Mouse (Mus musculus) kidney, embryonic 14.5 days (tissue): ENCODE measurements at regions not wholly inside any gene's neighbourhood (a gene's known extent, or its start where the extent isn't known, plus 50 kb on each side); places are given as distances from the start of the nearest gene placed in this dataset.

Experiments
- ATAC-seq: fragments of 200-750 bp; cut with Nextera tagmentation; 2 replicates; pipeline ENCODE4 v1.8.0; 2017; ENCODE audit warnings: moderate number of reproducible peaks, mild to moderate bottlenecking, moderate TSS enrichment, moderate library complexity; ENCODE audit not compliant: low FRiP score, low TSS enrichment
- H3K27ac ChIP-seq: fragments of 300-500 bp; sonication (generic); 2 replicates; pipeline ENCODE4 v1.5.1; 2014; ENCODE audit warnings: low read depth, mild to moderate bottlenecking, low read length, moderate library complexity, mixed read lengths
- H3K27me3 ChIP-seq: fragments of 300-500 bp; sonication (generic); 2 replicates; pipeline ENCODE4 v1.6.1; 2014; ENCODE audit warnings: mild to moderate bottlenecking, low read length; ENCODE audit not compliant: control insufficient read depth, insufficient read depth
- H3K36me3 ChIP-seq: fragments of 300-500 bp; sonication (generic); 2 replicates; pipeline ENCODE4 v1.6.1; 2014; ENCODE audit warnings: low read length, mixed read lengths; ENCODE audit not compliant: control insufficient read depth, insufficient read depth
- H3K4me1 ChIP-seq: fragments of 300-500 bp; sonication (generic); 2 replicates; pipeline ENCODE4 v1.6.1; 2014; ENCODE audit warnings: low read length, mixed read lengths; ENCODE audit not compliant: control insufficient read depth, insufficient read depth
- H3K4me2 ChIP-seq: fragments of 300-500 bp; sonication (generic); replicated peaks from 2 replicates; pipeline ENCODE4 v1.6.1; 2014; ENCODE audit warnings: low read depth, mild to moderate bottlenecking, low read length
- H3K4me3 ChIP-seq: fragments of 300-500 bp; sonication (generic); 2 replicates; pipeline ENCODE4 v1.5.1; 2014; ENCODE audit warnings: mild to moderate bottlenecking, low read length
- H3K9ac ChIP-seq: fragments of 300-500 bp; sonication (generic); 2 replicates; pipeline ENCODE4 v1.6.1; 2014; ENCODE audit warnings: low read depth, mild to moderate bottlenecking, low read length, moderate library complexity
- H3K9me3 ChIP-seq: fragments of 300-500 bp; sonication (generic); 2 replicates; pipeline ENCODE4 v1.6.1; 2016; ENCODE audit warnings: low read length; ENCODE audit not compliant: control insufficient read depth
- WGBS: fragments of 180-500 bp; shearing (Covaris S2); extraction: QIAGEN DNeasy Blood & Tissue Kit; methylation state at CpG from one replicate; pipeline ENCODE4 v1.1.7; 2014; 5-methylcytosine and 5-hydroxymethylcytosine counted together

- Histone ChIP-seq H3K27ac (no peak overlapping the region), H3K4me2 (no peak overlapping the region), H3K27me3 (no peaks in the 10 kb centered on the region), H3K4me1 (no peaks in the 10 kb centered on the region), H3K9ac (no peak overlapping the region), H3K9me3 (no peaks in the 10 kb centered on the region), H3K36me3 (no peaks in the 10 kb centered on the region), H3K4me3 (no peak overlapping the region)
- ATAC-seq = no peak
- WGBS = 78% methylated on average over 3 of the region's 3 CpGs
Measured at GRCm38 (mm10) chr3:79996803-79997202, 112.5 kb downstream of the Fam198b start.

- Histone ChIP-seq H3K4me2 (no peak overlapping the region), H3K27me3 (no peaks in the 10 kb centered on the region), H3K9ac (no peak overlapping the region), H3K36me3 (no peaks in the 10 kb centered on the region), H3K9me3 (no peaks in the 10 kb centered on the region), H3K4me1 (0 out of 2 replicates have a peak, but pooled peaks cover 3% of the 10 kb centered on the region), H3K4me3 (no peak overlapping the region), H3K27ac (no peak overlapping the region)
- WGBS = 85% methylated on average over 6 of the region's 6 CpGs
- no peak for ATAC-seq
Measured at GRCm38 (mm10) chr3:80002335-80002734, 118.0 kb downstream of the Fam198b start.

- no peaks in the 10 kb centered on the region for H3K27me3 ChIP-seq
- WGBS = 80% methylated on average over 5 of the region's 5 CpGs
- no peak for ATAC-seq
- H3K4me1 ChIP-seq = 0 out of 2 replicates have a peak, but pooled peaks cover 3% of the 10 kb centered on the region
- H3K9ac ChIP-seq = no peak overlapping the region
- H3K4me3 ChIP-seq = no peak overlapping the region
- no peak overlapping the region for H3K4me2 ChIP-seq
- H3K9me3 ChIP-seq = no peaks in the 10 kb centered on the region
- H3K27ac ChIP-seq = no peak overlapping the region
- H3K36me3 ChIP-seq = no peaks in the 10 kb centered on the region
Measured at GRCm38 (mm10) chr3:80003300-80004090, 119.2 kb downstream of the Fam198b start.

GRCm38 (mm10) chr3:80004556-80004955, 120.2 kb downstream of the Fam198b start:
- no peak for ATAC-seq
- WGBS = 85% methylated on average over 3 of the region's 3 CpGs
- no peaks in the 10 kb centered on the region for H3K9me3 ChIP-seq
- H3K9ac ChIP-seq = no peak overlapping the region
- H3K4me2 ChIP-seq = no peak overlapping the region
- H3K27me3 ChIP-seq = no peaks in the 10 kb centered on the region
- no peak overlapping the region for H3K4me3 ChIP-seq
- H3K4me1 ChIP-seq = 0 out of 2 replicates have a peak, but pooled peaks cover 3% of the 10 kb centered on the region
- no peak overlapping the region for H3K27ac ChIP-seq
- no peaks in the 10 kb centered on the region for H3K36me3 ChIP-seq

GRCm38 (mm10) chr3:80004966-80005365, 120.6 kb downstream of the Fam198b start:
- H3K36me3 ChIP-seq = no peaks in the 10 kb centered on the region
- H3K27ac ChIP-seq = no peak overlapping the region
- H3K4me1 ChIP-seq = 0 out of 2 replicates have a peak, but pooled peaks cover 3% of the 10 kb centered on the region
- no peaks in the 10 kb centered on the region for H3K9me3 ChIP-seq
- H3K27me3 ChIP-seq = no peaks in the 10 kb centered on the region
- WGBS = 62% methylated on average over 3 of the region's 3 CpGs
- H3K9ac ChIP-seq = no peak overlapping the region
- no peak overlapping the region for H3K4me2 ChIP-seq
- no peak overlapping the region for H3K4me3 ChIP-seq
- no peak for ATAC-seq

- 82% methylated on average over 5 of the region's 5 CpGs for WGBS
- Histone ChIP-seq H3K36me3 (no peaks in the 10 kb centered on the region), H3K4me3 (no peak overlapping the region), H3K9me3 (no peaks in the 10 kb centered on the region), H3K4me1 (0 out of 2 replicates have a peak, but pooled peaks cover 3% of the 10 kb centered on the region), H3K27ac (no peak overlapping the region), H3K9ac (no peak overlapping the region), H3K27me3 (no peaks in the 10 kb centered on the region), H3K4me2 (no peak overlapping the region)
- ATAC-seq = no peak
Measured at GRCm38 (mm10) chr3:80005371-80005770, 121.0 kb downstream of the Fam198b start.

- H3K27ac ChIP-seq = no peak overlapping the region
- 0 out of 2 replicates have a peak, but pooled peaks cover 3% of the 10 kb centered on the region for H3K4me1 ChIP-seq
- H3K36me3 ChIP-seq = no peaks in the 10 kb centered on the region
- H3K27me3 ChIP-seq = no peaks in the 10 kb centered on the region
- no peaks in the 10 kb centered on the region for H3K9me3 ChIP-seq
- WGBS = 79% methylated on average over 5 of the region's 5 CpGs
- H3K9ac ChIP-seq = no peak overlapping the region
- ATAC-seq = no peak
- no peak overlapping the region for H3K4me3 ChIP-seq
- no peak overlapping the region for H3K4me2 ChIP-seq
Measured at GRCm38 (mm10) chr3:80006263-80006662, 121.9 kb downstream of the Fam198b start.

- no peaks in the 10 kb centered on the region for H3K9me3 ChIP-seq
- H3K36me3 ChIP-seq = no peaks in the 10 kb centered on the region
Measured at GRCm38 (mm10) chr3:80007006-80007405, 122.7 kb downstream of the Fam198b start.

GRCm38 (mm10) chr3:80009275-80009674, 124.9 kb downstream of the Fam198b start:
- Histone ChIP-seq H3K27me3 (no peaks in the 10 kb centered on the region), H3K9ac (no peak overlapping the region), H3K4me1 (0 out of 2 replicates have a peak, but pooled peaks cover 3% of the 10 kb centered on the region), H3K9me3 (no peaks in the 10 kb centered on the region), H3K4me3 (no peak overlapping the region), H3K36me3 (no peaks in the 10 kb centered on the region), H3K4me2 (no peak overlapping the region), H3K27ac (no peak overlapping the region)
- no peak for ATAC-seq
- 79% methylated on average over 1 of the region's 1 CpGs for WGBS

More at GRCm38 (mm10) chr3:80007006-80007405, 122.7 kb downstream of the Fam198b start:
- H3K4me3 ChIP-seq = no peak overlapping the region
- H3K27ac ChIP-seq = no peak overlapping the region
- WGBS = 87% methylated on average over 4 of the region's 4 CpGs
- ATAC-seq = no peak
- 0 out of 2 replicates have a peak, but pooled peaks cover 3% of the 10 kb centered on the region for H3K4me1 ChIP-seq
- no peak overlapping the region for H3K9ac ChIP-seq
- no peak overlapping the region for H3K4me2 ChIP-seq
- H3K27me3 ChIP-seq = no peaks in the 10 kb centered on the region
